Mouse (Mus musculus): ENCODE data around the gene Stau1.

Gene Stau1

DNA sequence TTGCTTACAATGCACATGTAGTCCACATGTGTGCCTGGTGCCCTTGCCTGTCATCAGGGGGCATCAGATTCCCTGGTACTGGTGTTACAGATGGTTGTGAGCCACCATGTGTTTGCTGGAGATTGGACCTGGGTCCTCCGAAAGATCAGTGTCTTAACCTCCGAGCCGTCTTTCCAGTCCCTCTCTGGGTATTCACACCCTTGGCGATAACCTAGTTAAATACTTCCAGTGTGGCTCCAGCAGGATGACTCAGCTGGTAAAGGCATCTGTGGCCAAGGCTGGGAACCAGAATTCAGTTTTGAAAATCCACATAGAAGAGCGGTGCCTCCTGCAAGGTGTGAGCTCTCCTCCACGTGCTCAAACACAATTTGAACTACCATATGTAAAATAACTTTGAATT is 62.2 kb downstream of the Stau1 start:
- in situ Hi-C loops (cut with MboI; ENCODE audit: low sequenced_read_pairs) = no loop called here

GRCm38 (mm10) chr2:166923971-166924370 is 72.1 kb downstream of the Stau1 start:
- in situ Hi-C loops (cut with MboI; ENCODE audit: low sequenced_read_pairs) = no loop called here

DNA sequence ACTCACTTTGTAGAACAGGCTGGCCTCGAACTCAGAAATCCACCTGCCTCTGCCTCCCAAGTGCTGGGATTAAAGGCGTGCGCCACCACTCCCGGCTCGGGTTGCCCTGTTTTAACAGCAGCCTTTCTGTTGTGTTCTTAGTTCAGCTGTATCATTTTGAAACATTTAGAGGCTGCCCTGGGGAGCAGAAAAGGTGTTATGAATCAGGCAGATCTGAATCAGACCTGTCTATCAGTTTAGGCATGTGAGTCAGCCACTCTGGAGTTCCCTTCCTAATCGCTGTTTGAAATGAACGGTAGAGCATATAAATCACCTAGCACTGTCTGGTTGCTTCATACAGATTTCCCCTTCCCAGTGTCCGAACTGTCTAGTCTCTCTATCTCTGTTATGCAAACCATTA is 85.6 kb downstream of the Stau1 start:
- in situ Hi-C loops (cut with MboI; ENCODE audit: low sequenced_read_pairs) = no loop called here

DNA sequence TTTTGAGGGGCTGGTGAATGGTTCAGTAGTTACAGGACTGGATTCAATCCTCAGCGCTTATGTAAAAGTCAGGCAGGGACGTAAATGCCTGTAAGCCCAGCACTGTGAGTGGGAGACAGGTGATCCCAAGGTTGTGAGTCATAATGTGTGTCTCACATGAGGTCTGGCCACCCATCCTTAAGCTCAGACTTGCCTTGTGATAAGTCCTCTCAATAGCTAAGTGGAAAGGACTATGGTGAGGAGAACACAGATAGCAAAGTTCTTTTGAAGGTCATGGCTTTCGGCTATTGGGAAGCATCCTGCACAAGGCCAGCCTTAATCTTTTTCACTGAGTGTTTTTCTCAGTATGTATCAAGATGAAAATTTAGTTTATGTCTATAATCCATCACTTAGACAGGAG is 86.4 kb downstream of the Stau1 start:
- in situ Hi-C loops (cut with MboI; ENCODE audit: low sequenced_read_pairs) = no loop called here

DNA sequence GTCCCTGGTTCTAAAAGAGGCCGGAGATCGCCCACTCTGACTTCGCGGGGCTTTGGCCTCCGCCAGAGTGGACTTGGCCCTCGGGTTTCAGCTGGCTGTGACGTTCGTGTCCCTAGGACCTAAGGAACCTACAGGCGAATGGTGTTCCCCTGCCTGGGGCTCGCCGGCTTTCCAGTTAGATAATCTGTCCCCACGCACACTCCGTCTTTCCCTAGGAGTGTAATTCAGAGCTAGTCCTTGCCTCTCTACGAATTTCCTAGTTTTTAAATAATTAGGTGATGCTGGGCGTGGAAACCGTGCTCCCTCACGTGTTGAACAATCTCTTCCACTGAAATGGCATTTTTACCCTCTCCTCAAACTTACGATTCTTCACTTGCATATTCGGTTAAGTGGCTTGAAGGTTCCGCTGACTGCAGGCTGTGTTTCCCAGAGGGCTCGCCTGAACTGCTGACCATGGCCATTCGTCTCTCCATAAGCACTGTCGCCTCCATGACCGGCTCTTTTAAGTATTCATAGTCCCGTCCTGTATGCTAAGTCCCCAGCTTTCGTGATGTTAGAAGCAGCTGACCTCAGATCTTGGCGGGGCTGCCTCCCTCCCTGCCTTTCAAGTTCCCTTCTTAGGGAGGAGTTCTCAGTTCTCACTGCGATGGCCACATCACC is 89.4 kb downstream of the Stau1 start:
- in situ Hi-C loops (cut with MboI; ENCODE audit: low sequenced_read_pairs) = no loop called here

GRCm38 (mm10) chr2:166905711-166906522 is 90.2 kb downstream of the Stau1 start, which contains the start of gene Cse1l:
Cse1l (plus strand) TSS chr2:166906040.
- in situ Hi-C loops (cut with MboI; ENCODE audit: low sequenced_read_pairs) = no loop called here

- in situ Hi-C loops (cut with MboI; ENCODE audit: low sequenced_read_pairs) = no loop called here
Observed at GRCm38 (mm10) chr2:166903719-166904282, 92.3 kb downstream of the Stau1 start.

GRCm38 (mm10) chr2:166900792-166901505 is 95.2 kb downstream of the Stau1 start:
- in situ Hi-C loops (cut with MboI; ENCODE audit: low sequenced_read_pairs) = no loop called here

DNA sequence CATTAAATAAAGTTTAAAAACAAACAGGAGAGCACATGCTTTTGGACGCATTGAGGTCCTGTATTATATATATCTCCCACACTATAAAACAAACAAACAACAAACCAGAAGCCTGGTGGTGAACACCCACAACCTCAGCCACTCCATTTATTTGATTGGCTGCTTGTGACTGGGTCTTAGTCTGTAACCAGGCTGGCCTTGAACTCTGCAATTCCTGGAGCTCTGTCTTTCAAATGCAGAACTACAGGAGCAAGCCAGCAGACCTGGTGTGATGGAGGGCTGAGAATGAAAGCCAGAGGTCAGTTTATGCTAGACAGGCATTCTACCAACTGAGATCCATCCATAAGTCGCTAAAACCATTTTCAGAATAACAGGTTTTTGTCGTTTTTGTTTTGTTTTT is 96.4 kb downstream of the Stau1 start:
- in situ Hi-C loops (cut with MboI; ENCODE audit: low sequenced_read_pairs) = no loop called here

- in situ Hi-C loops (cut with MboI; ENCODE audit: low sequenced_read_pairs) = no loop called here
Observed at GRCm38 (mm10) chr2:166899161-166899560, 96.9 kb downstream of the Stau1 start.
